In the genomic region with DNA sequence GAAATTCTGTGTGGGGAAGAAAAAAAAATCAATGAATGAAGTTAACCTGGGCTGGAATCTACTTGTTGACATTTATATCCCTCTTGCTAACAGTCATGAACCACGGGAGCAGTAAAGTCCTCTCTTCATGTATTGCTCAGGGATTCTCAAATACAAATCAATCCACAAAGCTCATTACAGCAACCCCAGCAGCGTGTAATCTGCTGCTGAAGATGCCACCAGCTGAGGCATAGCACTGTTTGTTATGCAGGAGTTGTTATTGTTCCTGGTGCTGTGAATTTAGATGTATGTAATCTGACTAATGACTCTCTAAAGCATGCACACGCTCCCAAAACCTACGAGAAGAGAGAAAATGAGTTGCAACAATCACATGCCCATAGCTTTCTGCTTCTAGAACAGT, we compare ENCODE assay signal across 18 mouse cellular contexts.
"Had no signal": no experiment of that assay in that cellular context is flagged by ENCODE, and none has a peak within 500 bp of the region (broad histone marks: within the 10 kb centered on the region; RNA-seq: fewer than 3 reads in every experiment).

No protein-coding gene starts in this region.

- H3K9ac ChIP-seq: kidney, embryonic 15.5 days; liver, embryonic 13.5 days; midbrain, embryonic 12.5 days; neural tube, embryonic 12.5 days had no signal

- H3K4me1 ChIP-seq: kidney, embryonic 15.5 days had no signal

- H3K4me2 ChIP-seq: kidney, embryonic 15.5 days; liver, embryonic 13.5 days; midbrain, embryonic 12.5 days; neural tube, embryonic 12.5 days had no signal

- DNase-seq: kidney, adult 11 months; kidney, adult 8-10 months; kidney, postnatal 36 days; layer of hippocampus, postnatal 36 days; liver, embryonic 13.5 days; lung, adult 2 months; lung, postnatal 36 days; right cerebral cortex, adult 18-20 months; right cerebral cortex, postnatal 14 days; right cerebral cortex, postnatal 4 days; thymus, adult 2 months; thymus, postnatal 14 days; thymus, postnatal 4 days had no signal

- H3K9me3 ChIP-seq: kidney, embryonic 15.5 days; liver, embryonic 13.5 days; midbrain, embryonic 12.5 days; neural tube, embryonic 12.5 days had no signal

- H3K4me3 ChIP-seq: kidney, embryonic 15.5 days; left cerebral cortex, adult 2 months; liver, embryonic 13.5 days; midbrain, embryonic 12.5 days; neural tube, embryonic 12.5 days had no signal

- H3K27me3 ChIP-seq: kidney, embryonic 15.5 days; midbrain, embryonic 12.5 days; neural tube, embryonic 12.5 days had no signal

- H3K36me3 ChIP-seq: kidney, embryonic 15.5 days; liver, embryonic 13.5 days; midbrain, embryonic 12.5 days; neural tube, embryonic 12.5 days had no signal

- H3K27ac ChIP-seq: kidney, embryonic 15.5 days; left cerebral cortex, adult 2 months; liver, embryonic 13.5 days; midbrain, embryonic 12.5 days; neural tube, embryonic 12.5 days; stomach, postnatal 0 days had no signal
